Mouse (Mus musculus): ENCODE measurements at regions not wholly inside any gene's neighbourhood (a gene's known extent, or its start where the extent isn't known, plus 50 kb on each side); places are given as distances from the start of the nearest gene placed in this dataset.

GRCm38 (mm10) chr9:118255200-118255733 lies 105.3 kb upstream of the Cmc1 start:
- DNase-seq (ENCODE audit: low spot score) (no peak), ATAC-seq (ENCODE audit: low FRiP score) (no peak)
- no peaks in the 10 kb centered on the region for H3K9me3 ChIP-seq (ENCODE audit: control insufficient read depth, low read length)
- no peak overlapping the region for H3K9ac ChIP-seq
- WGBS = 31% methylated on average over 9 of the region's 9 CpGs
- H3K4me1 ChIP-seq (replicated peaks; ENCODE audit: control insufficient read depth, insufficient read depth, low read length) = no peaks in the 10 kb centered on the region; the same call in 1 of the 2 replicates
- H3K4me2 ChIP-seq (replicated peaks) = no peak overlapping the region
- no peak overlapping the region for H3K4me3 ChIP-seq (replicated peaks; ENCODE audit: low read length)
- H3K27ac ChIP-seq = no peak overlapping the region
- no peaks in the 10 kb centered on the region for H3K27me3 ChIP-seq (ENCODE audit: control insufficient read depth, insufficient read depth, low read length)
- no peaks in the 10 kb centered on the region for H3K36me3 ChIP-seq (replicated peaks; ENCODE audit: control insufficient read depth, insufficient read depth)

- H3K27ac ChIP-seq = no peak overlapping the region
- DNase-seq (ENCODE audit: low spot score) (peak; percentile 61), ATAC-seq (ENCODE audit: low FRiP score) (peak; percentile 79)
These were observed 105.8 kb upstream of the Cmc1 start for GRCm38 (mm10) chr9:118255751-118256266.

GRCm38 (mm10) chr9:118266298-118266697 lies 116.3 kb upstream of the Cmc1 start:
- Histone ChIP-seq H3K27ac (no peak overlapping the region), H3K9ac (no peak overlapping the region), H3K4me1 (replicated peaks; ENCODE audit: control insufficient read depth, insufficient read depth, low read length) (no peaks in the 10 kb centered on the region), H3K9me3 (ENCODE audit: control insufficient read depth, low read length) (no peaks in the 10 kb centered on the region), H3K4me2 (replicated peaks) (no peak overlapping the region), H3K4me3 (replicated peaks; ENCODE audit: low read length) (no peak overlapping the region), H3K36me3 (replicated peaks; ENCODE audit: control insufficient read depth, insufficient read depth) (no peaks in the 10 kb centered on the region), H3K27me3 (ENCODE audit: control insufficient read depth, insufficient read depth, low read length) (no peaks in the 10 kb centered on the region)
- DNase-seq (ENCODE audit: low spot score) (no peak), ATAC-seq (ENCODE audit: low FRiP score) (no peak)
- WGBS = 53% methylated on average over 5 of the region's 5 CpGs

More at GRCm38 (mm10) chr9:118255751-118256266, 105.8 kb upstream of the Cmc1 start:
- Histone ChIP-seq H3K27me3 (ENCODE audit: control insufficient read depth, insufficient read depth, low read length) (no peaks in the 10 kb centered on the region), H3K36me3 (replicated peaks; ENCODE audit: control insufficient read depth, insufficient read depth) (no peaks in the 10 kb centered on the region), H3K4me3 (replicated peaks; ENCODE audit: low read length) (no peak overlapping the region), H3K4me2 (replicated peaks) (no peak overlapping the region), H3K9me3 (ENCODE audit: control insufficient read depth, low read length) (no peaks in the 10 kb centered on the region), H3K4me1 (replicated peaks; ENCODE audit: control insufficient read depth, insufficient read depth, low read length) (no peaks in the 10 kb centered on the region; the same call in 1 of the 2 replicates), H3K9ac (no peak overlapping the region)
- 6% methylated on average over 11 of the region's 11 CpGs for WGBS

- Histone ChIP-seq H3K9me3 (ENCODE audit: control insufficient read depth, low read length) (no peaks in the 10 kb centered on the region), H3K27me3 (ENCODE audit: control insufficient read depth, insufficient read depth, low read length) (no peaks in the 10 kb centered on the region), H3K36me3 (replicated peaks; ENCODE audit: control insufficient read depth, insufficient read depth) (no peaks in the 10 kb centered on the region), H3K4me1 (replicated peaks; ENCODE audit: control insufficient read depth, insufficient read depth, low read length) (no peaks in the 10 kb centered on the region), H3K9ac (no peak overlapping the region), H3K4me3 (replicated peaks; ENCODE audit: low read length) (no peak overlapping the region), H3K27ac (no peak overlapping the region), H3K4me2 (replicated peaks) (no peak overlapping the region)
- ATAC-seq (ENCODE audit: low FRiP score) (no peak), DNase-seq (ENCODE audit: low spot score) (no peak)
- WGBS = 85% methylated on average over 12 of the region's 12 CpGs
These were observed 121.7 kb upstream of the Cmc1 start for GRCm38 (mm10) chr9:118271681-118272080.

GRCm38 (mm10) chr9:118272713-118273407 lies 122.9 kb upstream of the Cmc1 start:
- Histone ChIP-seq H3K4me3 (replicated peaks; ENCODE audit: low read length) (no peak overlapping the region), H3K27ac (no peak overlapping the region), H3K9ac (no peak overlapping the region), H3K9me3 (ENCODE audit: control insufficient read depth, low read length) (no peaks in the 10 kb centered on the region), H3K36me3 (replicated peaks; ENCODE audit: control insufficient read depth, insufficient read depth) (no peaks in the 10 kb centered on the region), H3K4me2 (replicated peaks) (no peak overlapping the region), H3K27me3 (ENCODE audit: control insufficient read depth, insufficient read depth, low read length) (no peaks in the 10 kb centered on the region), H3K4me1 (replicated peaks; ENCODE audit: control insufficient read depth, insufficient read depth, low read length) (no peaks in the 10 kb centered on the region)
- ATAC-seq (ENCODE audit: low FRiP score) = no peak
- DNase-seq (ENCODE audit: low spot score) = no peak
- 83% methylated on average over 11 of the region's 11 CpGs for WGBS

- Histone ChIP-seq H3K9ac (no peak overlapping the region), H3K27me3 (ENCODE audit: control insufficient read depth, insufficient read depth, low read length) (no peaks in the 10 kb centered on the region), H3K9me3 (ENCODE audit: control insufficient read depth, low read length) (no peaks in the 10 kb centered on the region), H3K4me2 (replicated peaks) (no peak overlapping the region), H3K4me1 (replicated peaks; ENCODE audit: control insufficient read depth, insufficient read depth, low read length) (no peaks in the 10 kb centered on the region), H3K27ac (no peak overlapping the region), H3K36me3 (replicated peaks; ENCODE audit: control insufficient read depth, insufficient read depth) (no peaks in the 10 kb centered on the region), H3K4me3 (replicated peaks; ENCODE audit: low read length) (no peak overlapping the region)
- no peak for DNase-seq (ENCODE audit: low spot score)
- 80% methylated on average over 3 of the region's 3 CpGs for WGBS
- ATAC-seq (ENCODE audit: low FRiP score) = no peak
These were observed 135.5 kb upstream of the Cmc1 start for GRCm38 (mm10) chr9:118285481-118285880.

- DNase-seq (ENCODE audit: low spot score) (no peak), ATAC-seq (ENCODE audit: low FRiP score) (no peak)
- H3K4me2 ChIP-seq (replicated peaks) = no peak overlapping the region
- H3K9me3 ChIP-seq (ENCODE audit: control insufficient read depth, low read length) = no peaks in the 10 kb centered on the region
- no peak overlapping the region for H3K9ac ChIP-seq
- no peaks in the 10 kb centered on the region for H3K4me1 ChIP-seq (replicated peaks; ENCODE audit: control insufficient read depth, insufficient read depth, low read length)
- 85% methylated on average over 9 of the region's 9 CpGs for WGBS
- no peaks in the 10 kb centered on the region for H3K36me3 ChIP-seq (replicated peaks; ENCODE audit: control insufficient read depth, insufficient read depth)
- no peak overlapping the region for H3K27ac ChIP-seq
- no peaks in the 10 kb centered on the region for H3K27me3 ChIP-seq (ENCODE audit: control insufficient read depth, insufficient read depth, low read length)
- no peak overlapping the region for H3K4me3 ChIP-seq (replicated peaks; ENCODE audit: low read length)
These were observed 137.6 kb upstream of the Cmc1 start for GRCm38 (mm10) chr9:118287606-118288005.

- H3K9ac ChIP-seq = no peak overlapping the region
- H3K36me3 ChIP-seq (replicated peaks; ENCODE audit: control insufficient read depth, insufficient read depth) = no peaks in the 10 kb centered on the region
- no peaks in the 10 kb centered on the region for H3K4me1 ChIP-seq (replicated peaks; ENCODE audit: control insufficient read depth, insufficient read depth, low read length)
- no peak overlapping the region for H3K4me3 ChIP-seq (replicated peaks; ENCODE audit: low read length)
- H3K4me2 ChIP-seq (replicated peaks) = no peak overlapping the region
- DNase-seq (ENCODE audit: low spot score) = no peak
- no peaks in the 10 kb centered on the region for H3K27me3 ChIP-seq (ENCODE audit: control insufficient read depth, insufficient read depth, low read length)
- WGBS = 88% methylated on average over 10 of the region's 10 CpGs
- ATAC-seq (ENCODE audit: low FRiP score) = no peak
- H3K27ac ChIP-seq = no peak overlapping the region
- H3K9me3 ChIP-seq (ENCODE audit: control insufficient read depth, low read length) = no peaks in the 10 kb centered on the region
These were observed 142.9 kb upstream of the Cmc1 start for GRCm38 (mm10) chr9:118292836-118293235.

GRCm38 (mm10) chr9:118294011-118294410 lies 144.0 kb upstream of the Cmc1 start:
- H3K9me3 ChIP-seq (ENCODE audit: control insufficient read depth, low read length) = no peaks in the 10 kb centered on the region
- H3K27me3 ChIP-seq (ENCODE audit: control insufficient read depth, insufficient read depth, low read length) = no peaks in the 10 kb centered on the region
- H3K4me2 ChIP-seq (replicated peaks) = no peak overlapping the region
- 83% methylated on average over 8 of the region's 8 CpGs for WGBS
- DNase-seq (ENCODE audit: low spot score) = no peak
- H3K4me1 ChIP-seq (replicated peaks; ENCODE audit: control insufficient read depth, insufficient read depth, low read length) = no peaks in the 10 kb centered on the region
- H3K27ac ChIP-seq = no peak overlapping the region
- no peak overlapping the region for H3K9ac ChIP-seq
- H3K4me3 ChIP-seq (replicated peaks; ENCODE audit: low read length) = no peak overlapping the region
- no peaks in the 10 kb centered on the region for H3K36me3 ChIP-seq (replicated peaks; ENCODE audit: control insufficient read depth, insufficient read depth)
- ATAC-seq (ENCODE audit: low FRiP score) = no peak

Data from hindbrain, embryonic 14.5 days (tissue).